Mouse (Mus musculus) kidney, adult 2 months (tissue): ENCODE measurements around the gene Fbxo40.

Experiments
- CTCF ChIP-seq: fragments of 200-500 bp; conservative IDR thresholded peaks from 2 replicates; pipeline ENCODE4 v1.5.1; 2011; ENCODE audit warnings: low read depth, mild to moderate bottlenecking, control low read depth, low read length, moderate library complexity, mixed read lengths; ENCODE audit not compliant: insufficient read depth, insufficient read length
- POLR2A ChIP-seq: fragments of 200-500 bp; IDR thresholded peaks from one replicate; pipeline ENCODE4 v1.6.1; 2011; ENCODE audit warnings: low read depth, low read length, control low read depth

DNA sequence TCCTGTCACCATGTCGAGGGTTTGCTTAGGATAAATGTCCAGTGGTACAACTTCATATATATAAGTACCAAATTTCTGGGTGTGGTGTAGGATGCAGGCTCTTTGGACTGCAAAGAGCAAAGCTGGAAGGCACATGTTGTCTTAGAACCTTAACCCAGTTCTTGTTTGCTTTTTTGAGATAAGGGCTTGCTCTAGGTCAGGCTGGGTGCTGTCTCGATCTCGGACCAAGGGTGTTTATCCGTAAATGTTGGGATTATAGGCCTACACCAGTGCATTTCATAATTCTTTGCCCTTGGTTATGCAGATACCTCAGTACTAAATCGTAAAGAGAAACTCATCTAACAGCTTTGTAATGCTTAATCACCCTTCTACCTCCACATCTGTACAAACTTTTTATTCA lies 22.1 kb upstream of the Fbxo40 start:
- TF ChIP-seq CTCF (no peak), POLR2A (no peak)
